Mouse (Mus musculus): ENCODE data around the gene Tmprss11d.

- TF ChIP-seq CTCF (IDR thresholded peaks at IDR 0.05 in 2 of 3, conservative IDR thresholded peaks at IDR 0.05 in 1 of 3; ENCODE audit: control insufficient read depth in 1 of 3, insufficient read depth in 1 of 3, low read depth in 2 of 3, low read length in 3 of 3, poor library complexity in 1 of 3, severe bottlenecking in 1 of 3) (no peak), JUND (IDR thresholded peaks at IDR 0.05; ENCODE audit: low read depth, low read length) (no peak), TAL1 (IDR thresholded peaks at IDR 0.05; ENCODE audit: low read length) (no peak), EP300 (IDR thresholded peaks at IDR 0.05; ENCODE audit: low read depth in 1 of 2, low read length in 2 of 2) (no peak), TCF12 (IDR thresholded peaks at IDR 0.05; ENCODE audit: low read depth, low read length) (no peak)
Observed at GRCm38 (mm10) chr5:86373320-86373719, at the start of gene Tmprss11d.
